Mouse (Mus musculus): ENCODE measurements around the gene Col2a1. TPM values are rescaled to one million over a fixed set of nuclear protein-coding genes. Genes with fewer than 3 reads are reported as not detected.

Gene Col2a1
- total RNA-seq, 2 experiments from 2014 or later = 0.42 to 1.0 TPM

GRCm38 (mm10) chr15:98002991-98003821 is 1.3 kb downstream of the Col2a1 start:
- no peak for DNase-seq (ENCODE audit: extremely low spot score in 1 of 2, low spot score in 1 of 2)

GRCm38 (mm10) chr15:98002113-98002990 is 2.1 kb downstream of the Col2a1 start:
- no peak for DNase-seq (ENCODE audit: extremely low spot score in 1 of 2, low spot score in 1 of 2)

GRCm38 (mm10) chr15:98001321-98002112 is 3.0 kb downstream of the Col2a1 start:
- DNase-seq (ENCODE audit: extremely low spot score in 1 of 2, low spot score in 1 of 2) = no peak

- no peak for DNase-seq (ENCODE audit: extremely low spot score in 1 of 2, low spot score in 1 of 2)
Measured at GRCm38 (mm10) chr15:97999991-98000390, 4.5 kb downstream of the Col2a1 start.

GRCm38 (mm10) chr15:97999546-97999945 is 4.9 kb downstream of the Col2a1 start:
- no peak for DNase-seq (ENCODE audit: extremely low spot score in 1 of 2, low spot score in 1 of 2)

GRCm38 (mm10) chr15:97996716-97997256 is 7.7 kb downstream of the Col2a1 start:
- DNase-seq (ENCODE audit: extremely low spot score in 1 of 2, low spot score in 1 of 2) = peak in 1 of 2 experiments; percentile 27

GRCm38 (mm10) chr15:97992712-97993286 is 11.7 kb downstream of the Col2a1 start:
- DNase-seq (ENCODE audit: extremely low spot score in 1 of 2, low spot score in 1 of 2) = peak; percentile 38 to 52

GRCm38 (mm10) chr15:97992027-97992711 is 12.3 kb downstream of the Col2a1 start:
- no peak for DNase-seq (ENCODE audit: extremely low spot score in 1 of 2, low spot score in 1 of 2)

GRCm38 (mm10) chr15:97991285-97991895 is 13.1 kb downstream of the Col2a1 start:
- no peak for DNase-seq (ENCODE audit: extremely low spot score in 1 of 2, low spot score in 1 of 2)

GRCm38 (mm10) chr15:97990721-97991120 is 13.8 kb downstream of the Col2a1 start:
- DNase-seq (ENCODE audit: extremely low spot score in 1 of 2, low spot score in 1 of 2) = no peak

GRCm38 (mm10) chr15:97990124-97990523 is 14.4 kb downstream of the Col2a1 start:
- no peak for DNase-seq (ENCODE audit: extremely low spot score in 1 of 2, low spot score in 1 of 2)

GRCm38 (mm10) chr15:97989544-97989943 is 15.0 kb downstream of the Col2a1 start:
- DNase-seq (ENCODE audit: extremely low spot score in 1 of 2, low spot score in 1 of 2) = no peak

GRCm38 (mm10) chr15:97981560-97981959 is 22.9 kb downstream of the Col2a1 start:
- no peak for DNase-seq (ENCODE audit: extremely low spot score in 1 of 2, low spot score in 1 of 2)

- DNase-seq (ENCODE audit: extremely low spot score in 1 of 2, low spot score in 1 of 2) = no peak
Measured at GRCm38 (mm10) chr15:97973248-97974005, 31.1 kb downstream of the Col2a1 start.

GRCm38 (mm10) chr15:97972580-97972979 is 31.9 kb downstream of the Col2a1 start:
- DNase-seq (ENCODE audit: extremely low spot score in 1 of 2, low spot score in 1 of 2) = no peak

- peak in 1 of 2 experiments; percentile 43 for DNase-seq (ENCODE audit: extremely low spot score in 1 of 2, low spot score in 1 of 2)
Measured at GRCm38 (mm10) chr15:97970299-97970698, 34.2 kb downstream of the Col2a1 start.

- no peak for DNase-seq (ENCODE audit: extremely low spot score in 1 of 2, low spot score in 1 of 2)
Measured at GRCm38 (mm10) chr15:97965311-97966045, 39.0 kb downstream of the Col2a1 start.

- no peak for DNase-seq (ENCODE audit: extremely low spot score in 1 of 2, low spot score in 1 of 2)
Measured at GRCm38 (mm10) chr15:97964836-97965187, 39.7 kb downstream of the Col2a1 start.

All from layer of hippocampus, postnatal 25 days (tissue).